8 mouse cellular contexts compared by ENCODE assay signal in the genomic region with DNA sequence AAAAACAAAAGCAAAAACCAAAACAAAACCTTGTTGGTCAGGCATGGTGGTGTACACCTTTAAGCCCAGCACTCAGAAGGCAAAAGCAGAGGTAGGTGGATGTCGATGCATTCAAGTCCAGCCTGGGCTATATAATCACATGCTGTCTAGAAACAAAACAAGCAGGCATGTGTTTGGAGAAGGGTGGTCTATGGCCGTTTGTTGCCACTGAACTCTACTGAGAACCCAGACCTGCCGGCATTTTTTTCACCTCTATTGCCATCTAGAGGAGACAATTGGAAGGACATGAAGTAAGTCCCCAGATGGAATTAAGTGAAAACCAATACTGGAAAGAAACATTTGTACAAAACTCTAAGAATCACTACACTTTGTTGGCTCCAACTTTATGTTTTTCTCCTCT. TPM values are rescaled to one million over a fixed set of nuclear protein-coding genes. Genes with fewer than 3 reads are reported as not detected.
A peak's percentile ranks its signal among the peaks of the same experiment; 100 is the strongest.
DNase-seq lines count a peak whose midpoint lies in the region; ATAC-seq and TF ChIP-seq lines count a peak whose summit lies in the region.

No protein-coding gene starts in this region.

- DNase-seq in gastrocnemius, adult 18-20 months (ENCODE audit: low spot score), result peak; percentile 61
- no peak for DNase-seq in gastrocnemius, postnatal 4 days (ENCODE audit: low spot score in 2 of 2)
- DNase-seq in cerebellum, adult 2 months, result peak; percentile 39 to 50
- DNase-seq in limb, embryonic 10.5 days (ENCODE audit: low spot score), result no peak
- DNase-seq in urinary bladder, postnatal 4 days (ENCODE audit: low spot score in 2 of 2), result no peak

- H3K9me3 ChIP-seq in E14TG2a.4 (ENCODE audit: low read length), result no peaks in the 10 kb centered on the region
- H3K9me3 ChIP-seq in heart, embryonic 16.5 days (replicated peaks; ENCODE audit: control insufficient read depth, low read length), result no peaks in the 10 kb centered on the region
- H3K9me3 ChIP-seq in limb, embryonic 10.5 days (replicated peaks), result no peaks in the 10 kb centered on the region
- no peaks in the 10 kb centered on the region for H3K9me3 ChIP-seq in midbrain, embryonic 15.5 days

- H3K4me3 ChIP-seq in E14TG2a.4 (replicated peaks; ENCODE audit: low read length), result no peak overlapping the region
- peak overlapping the region; percentile 46 for H3K4me3 ChIP-seq in cerebellum, adult 2 months (replicated peaks; ENCODE audit: insufficient read depth, low read depth, low read length)
- peak overlapping the region; percentile 5; the same call in 1 of the 2 replicates for H3K4me3 ChIP-seq in heart, embryonic 16.5 days (ENCODE audit: low read length)
- H3K4me3 ChIP-seq in limb, embryonic 10.5 days, result no peak overlapping the region
- H3K4me3 ChIP-seq in midbrain, embryonic 15.5 days, result no peak overlapping the region

- TF ChIP-seq CTCF in E14TG2a.4 (conservative IDR thresholded peaks at IDR 0.05; ENCODE audit: low read length), result peak; percentile 66
- TF ChIP-seq CTCF in cerebellum, adult 2 months (IDR thresholded peaks at IDR 0.05; ENCODE audit: borderline replicate concordance, insufficient read depth, low read depth, low read length), result peak; percentile 54

- no peaks in the 10 kb centered on the region for H3K36me3 ChIP-seq in E14TG2a.4 (ENCODE audit: insufficient read depth, low read length)
- H3K36me3 ChIP-seq in heart, embryonic 16.5 days (ENCODE audit: control insufficient read depth, insufficient read depth), result no peaks in the 10 kb centered on the region
- no peaks in the 10 kb centered on the region for H3K36me3 ChIP-seq in limb, embryonic 10.5 days
- H3K36me3 ChIP-seq in midbrain, embryonic 15.5 days (replicated peaks), result no peaks in the 10 kb centered on the region

- TF ChIP-seq POLR2A in cerebellum, adult 2 months (IDR thresholded peaks at IDR 0.05; ENCODE audit: borderline replicate concordance, insufficient read depth, low read length), result no peak

- H3K27me3 ChIP-seq in E14TG2a.4 (ENCODE audit: insufficient read depth, low read length), result no peaks in the 10 kb centered on the region
- H3K27me3 ChIP-seq in cerebellum, adult 2 months (ENCODE audit: control insufficient read depth, insufficient read depth, low read length), result no peaks in the 10 kb centered on the region
- H3K27me3 ChIP-seq in heart, embryonic 16.5 days (ENCODE audit: control insufficient read depth, insufficient read depth, low read length), result no peaks in the 10 kb centered on the region
- H3K27me3 ChIP-seq in limb, embryonic 10.5 days (ENCODE audit: low read depth, poor library complexity, severe bottlenecking), result no peaks in the 10 kb centered on the region
- no peaks in the 10 kb centered on the region for H3K27me3 ChIP-seq in midbrain, embryonic 15.5 days (replicated peaks)

- ATAC-seq in heart, embryonic 16.5 days (replicated peaks; ENCODE audit: extremely low read depth, insufficient read depth, low FRiP score), result no peak
- ATAC-seq in midbrain, embryonic 15.5 days (replicated peaks), result peak; percentile 69; the same call in 1 of the 2 replicates

- peaks cover 29% of the 10 kb centered on the region for H3K4me1 ChIP-seq in E14TG2a.4 (replicated peaks; ENCODE audit: low read depth, low read length)
- 0 out of 2 replicates have a peak, but pooled peaks cover 3% of the 10 kb centered on the region for H3K4me1 ChIP-seq in cerebellum, adult 2 months (ENCODE audit: control insufficient read depth, insufficient read depth, low read length)
- H3K4me1 ChIP-seq in heart, embryonic 16.5 days (ENCODE audit: control insufficient read depth, insufficient read depth, low read length), result peaks cover 17% of the 10 kb centered on the region
- H3K4me1 ChIP-seq in limb, embryonic 10.5 days, result peaks cover 44% of the 10 kb centered on the region
- no peaks in the 10 kb centered on the region for H3K4me1 ChIP-seq in midbrain, embryonic 15.5 days

- 2% methylated on average over 3 of the region's 3 CpGs for WGBS in cerebellum, adult 2 months
- WGBS in heart, embryonic 16.5 days, result 0% methylated on average over 3 of the region's 3 CpGs
- WGBS in limb, embryonic 10.5 days, result 0% methylated on average over 3 of the region's 3 CpGs
- WGBS in midbrain, embryonic 15.5 days, result 2% methylated on average over 3 of the region's 3 CpGs

- no peak overlapping the region for H3K27ac ChIP-seq in cerebellum, adult 2 months (ENCODE audit: insufficient read depth, low read length)
- no peak overlapping the region for H3K27ac ChIP-seq in heart, embryonic 16.5 days (ENCODE audit: low read length)
- H3K27ac ChIP-seq in limb, embryonic 10.5 days, result peak overlapping the region; percentile 42; the same call in 1 of the 2 replicates
- no peak overlapping the region for H3K27ac ChIP-seq in midbrain, embryonic 15.5 days

- peak overlapping the region; percentile 37 for H3K4me2 ChIP-seq in heart, embryonic 16.5 days (ENCODE audit: low read depth, low read length)
- H3K4me2 ChIP-seq in midbrain, embryonic 15.5 days, result 0 out of 2 replicates have a peak overlapping the region, but pooled peaks have one; percentile 13

- H3K9ac ChIP-seq in heart, embryonic 16.5 days (ENCODE audit: low read length), result no peak overlapping the region; the same call in 1 of the 2 replicates
- H3K9ac ChIP-seq in midbrain, embryonic 15.5 days, result no peak overlapping the region

RNA-seq across cellular contexts. Expression of a gene that starts 50.9 kb away (rescaled TPM):
- total RNA-seq in gastrocnemius, adult 18-20 months (2021), result 10 to 100 TPM; 20.8 to 21.4 TPM
- total RNA-seq in gastrocnemius, postnatal 4 days (2021), result 10 to 100 TPM; 39.8 to 43.9 TPM
- polyA plus RNA-seq in cerebellum, adult 2 months (2012; rRNA removed), result 14.6 and 16.1 TPM in 2 replicates
- polyA plus RNA-seq in heart, embryonic 16.5 days (2015; fragmentation: Nextera tagmentation; extraction: Ambion mirVana), result 24.1 and 24.7 TPM in 2 replicates
- polyA plus RNA-seq in limb, embryonic 10.5 days (2016; fragmentation: Nextera tagmentation; extraction: Ambion mirVana), result 44.5 and 46.6 TPM in 2 replicates
- 30.6 and 30.9 TPM in 2 replicates for polyA plus RNA-seq in midbrain, embryonic 15.5 days (2015; fragmentation: Nextera tagmentation; extraction: Ambion mirVana)

Comparison
In these comparisons a context has a peak if more than half of its experiments do, and no peak if none do; other contexts are left out.
1. DNase-seq: peak in gastrocnemius, adult 18-20 months (single experiment) and cerebellum, adult 2 months (2 of 2); none in gastrocnemius, postnatal 4 days (0 of 2), limb, embryonic 10.5 days (single experiment) and urinary bladder, postnatal 4 days (0 of 2).
2. H3K4me3 ChIP-seq: peak in cerebellum, adult 2 months (single experiment) and heart, embryonic 16.5 days (single experiment); none in E14TG2a.4 (single experiment), limb, embryonic 10.5 days (single experiment) and midbrain, embryonic 15.5 days (single experiment).